Mouse (Mus musculus) heart, postnatal 36 days (tissue): Measurements from ENCODE around the gene Daam2. TPM values are rescaled to one million over a fixed set of nuclear protein-coding genes. Genes with fewer than 3 reads are reported as not detected.

Experiments
- total RNA-seq, 2 experiments: library from RNA; stranded (reverse); gene quantifications; 2 replicates each; pipeline ENCODE4 v1.2.3; 2021

The Daam2 gene
- total RNA-seq, 2 experiments from 2014 or later, result 7.6 to 7.8 TPM

Other genes with a start within 250 kb of the Daam2 start
- gene Mocs1, start 136.0 kb downstream of the Daam2 start, total RNA-seq, result 10 to 100 TPM; 22.3 to 26.8 TPM
- 1 to 10 TPM; 2.1 to 2.2 TPM for gene Kif6, start 50.8 kb upstream of the Daam2 start, total RNA-seq